Mouse (Mus musculus): ENCODE data around the gene Lrrc36. TPM values are rescaled to one million over a fixed set of nuclear protein-coding genes. Genes with fewer than 3 reads are reported as not detected.

The Lrrc36 gene
- polyA plus RNA-seq, 1 experiment: 0.07 TPM

DNA sequence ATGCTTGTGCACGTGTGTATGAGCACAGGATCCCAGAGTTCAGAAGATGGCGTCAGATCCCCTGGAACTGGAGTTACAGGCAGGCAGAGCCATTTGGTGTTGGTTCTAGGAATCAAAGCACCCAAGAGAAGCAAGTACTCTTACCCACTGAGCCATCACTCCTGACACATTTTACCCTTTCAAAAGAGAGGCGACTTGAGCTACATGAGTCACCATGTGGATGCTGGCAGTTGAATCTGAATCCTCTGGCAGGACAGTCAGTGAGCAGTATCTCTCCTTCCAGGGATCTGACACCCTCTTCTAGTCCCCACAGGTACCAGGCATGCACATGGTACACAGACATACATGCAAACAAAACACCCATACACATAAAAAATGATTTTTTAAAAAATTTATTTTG lies 74.7 kb downstream of the Lrrc36 start:
- WGBS: 87% methylated on average over 3 of the region's 3 CpGs
- Histone ChIP-seq H3K4me1 (ENCODE audit: control insufficient read depth, insufficient read depth, insufficient read length) (no peaks in the 10 kb centered on the region), H3K4me3 (ENCODE audit: extremely low read depth, insufficient read depth, insufficient read length) (no peak overlapping the region), H3K27me3 (ENCODE audit: control insufficient read depth, insufficient read depth, low read length) (no peaks in the 10 kb centered on the region), H3K27ac (ENCODE audit: insufficient read depth, low read length) (no peak overlapping the region), H3K36me3 (ENCODE audit: control insufficient read depth, insufficient read depth, low read length) (no peaks in the 10 kb centered on the region)
- TF ChIP-seq CTCF (IDR thresholded peaks at IDR 0.05; ENCODE audit: extremely low read depth, insufficient read depth, insufficient read length, insufficient replicate concordance) (no peak), POLR2A (IDR thresholded peaks at IDR 0.05; ENCODE audit: low read depth, low read length) (no peak)
- no peak for DNase-seq (ENCODE audit: low read depth in 1 of 2, low spot score in 2 of 2)

- no peaks in the 10 kb centered on the region for H3K36me3 ChIP-seq (ENCODE audit: control insufficient read depth, insufficient read depth, low read length)
Measured at GRCm38 (mm10) chr8:105489281-105489680, 75.9 kb downstream of the Lrrc36 start.

DNA sequence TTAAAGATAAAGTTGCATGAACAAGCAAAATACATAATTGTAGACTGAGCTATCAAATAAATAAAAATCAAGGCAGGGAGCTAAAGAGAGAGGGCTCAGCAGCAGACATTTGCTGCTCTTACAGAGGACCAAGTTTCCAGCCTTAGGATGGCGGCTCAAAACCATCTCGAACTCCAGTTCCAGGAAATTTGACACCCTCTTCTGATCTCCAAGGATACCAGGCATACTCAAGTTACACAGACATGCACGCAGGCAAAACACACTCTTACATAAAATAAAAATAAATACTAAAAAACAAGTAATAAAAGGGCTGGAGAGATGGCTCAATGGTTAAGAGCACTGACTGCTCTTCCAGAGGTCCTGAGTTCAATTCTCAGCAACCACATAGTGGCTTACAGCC lies 80.1 kb downstream of the Lrrc36 start:
- no peak for DNase-seq (ENCODE audit: low read depth in 1 of 2, low spot score in 2 of 2)
- WGBS: 91% methylated on average over 3 of the region's 3 CpGs
- Histone ChIP-seq H3K27ac (ENCODE audit: insufficient read depth, low read length) (no peak overlapping the region), H3K27me3 (ENCODE audit: control insufficient read depth, insufficient read depth, low read length) (no peaks in the 10 kb centered on the region), H3K4me1 (ENCODE audit: control insufficient read depth, insufficient read depth, insufficient read length) (peaks cover 7% of the 10 kb centered on the region), H3K4me3 (ENCODE audit: extremely low read depth, insufficient read depth, insufficient read length) (no peak overlapping the region), H3K36me3 (ENCODE audit: control insufficient read depth, insufficient read depth, low read length) (no peaks in the 10 kb centered on the region)
- TF ChIP-seq POLR2A (IDR thresholded peaks at IDR 0.05; ENCODE audit: low read depth, low read length): no peak
- TF ChIP-seq CTCF (IDR thresholded peaks at IDR 0.05; ENCODE audit: extremely low read depth, insufficient read depth, insufficient read length, insufficient replicate concordance): no peak

More at GRCm38 (mm10) chr8:105489281-105489680, 75.9 kb downstream of the Lrrc36 start:
- no peak overlapping the region for H3K27ac ChIP-seq (ENCODE audit: insufficient read depth, low read length)
- DNase-seq (ENCODE audit: low read depth in 1 of 2, low spot score in 2 of 2): no peak
- no peaks in the 10 kb centered on the region for H3K4me1 ChIP-seq (ENCODE audit: control insufficient read depth, insufficient read depth, insufficient read length)
- H3K27me3 ChIP-seq (ENCODE audit: control insufficient read depth, insufficient read depth, low read length): no peaks in the 10 kb centered on the region
- TF ChIP-seq CTCF (IDR thresholded peaks at IDR 0.05; ENCODE audit: extremely low read depth, insufficient read depth, insufficient read length, insufficient replicate concordance) (no peak), POLR2A (IDR thresholded peaks at IDR 0.05; ENCODE audit: low read depth, low read length) (no peak)
- 36% methylated on average over 1 of the region's 1 CpGs for WGBS
- H3K4me3 ChIP-seq (ENCODE audit: extremely low read depth, insufficient read depth, insufficient read length): no peak overlapping the region

GRCm38 (mm10) chr8:105494566-105494965 lies 81.2 kb downstream of the Lrrc36 start:
- TF ChIP-seq POLR2A (IDR thresholded peaks at IDR 0.05; ENCODE audit: low read depth, low read length) (no peak), CTCF (IDR thresholded peaks at IDR 0.05; ENCODE audit: extremely low read depth, insufficient read depth, insufficient read length, insufficient replicate concordance) (no peak)
- no peak overlapping the region for H3K4me3 ChIP-seq (ENCODE audit: extremely low read depth, insufficient read depth, insufficient read length)
- no peak for DNase-seq (ENCODE audit: low read depth in 1 of 2, low spot score in 2 of 2)
- H3K4me1 ChIP-seq (ENCODE audit: control insufficient read depth, insufficient read depth, insufficient read length): peaks cover 7% of the 10 kb centered on the region
- H3K27ac ChIP-seq (ENCODE audit: insufficient read depth, low read length): no peak overlapping the region
- WGBS: 86% methylated on average over 3 of the region's 3 CpGs
- H3K27me3 ChIP-seq (ENCODE audit: control insufficient read depth, insufficient read depth, low read length): no peaks in the 10 kb centered on the region
- H3K36me3 ChIP-seq (ENCODE audit: control insufficient read depth, insufficient read depth, low read length): no peaks in the 10 kb centered on the region

- Histone ChIP-seq H3K36me3 (ENCODE audit: control insufficient read depth, insufficient read depth, low read length) (no peaks in the 10 kb centered on the region), H3K27ac (ENCODE audit: insufficient read depth, low read length) (no peak overlapping the region), H3K4me1 (ENCODE audit: control insufficient read depth, insufficient read depth, insufficient read length) (peaks cover 7% of the 10 kb centered on the region), H3K27me3 (ENCODE audit: control insufficient read depth, insufficient read depth, low read length) (no peaks in the 10 kb centered on the region), H3K4me3 (ENCODE audit: extremely low read depth, insufficient read depth, insufficient read length) (no peak overlapping the region)
- TF ChIP-seq POLR2A (IDR thresholded peaks at IDR 0.05; ENCODE audit: low read depth, low read length) (no peak), CTCF (IDR thresholded peaks at IDR 0.05; ENCODE audit: extremely low read depth, insufficient read depth, insufficient read length, insufficient replicate concordance) (no peak)
- 75% methylated on average over 17 of the region's 17 CpGs for WGBS
- no peak for DNase-seq (ENCODE audit: low read depth in 1 of 2, low spot score in 2 of 2)
Measured at GRCm38 (mm10) chr8:105495350-105496302, 82.3 kb downstream of the Lrrc36 start.

- no peak within 1 kb of the TSS for H3K27ac ChIP-seq (ENCODE audit: insufficient read depth, low read length)
- WGBS: 2% methylated on average over 68 of the region's 68 CpGs
Measured at GRCm38 (mm10) chr8:105496439-105497180, 83.2 kb downstream of the Lrrc36 start, which contains the start of gene Zdhhc1. Zdhhc1 (minus strand) TSS chr8:105496902.

More at GRCm38 (mm10) chr8:105496439-105497180, 83.2 kb downstream of the Lrrc36 start, which contains the start of gene Zdhhc1:
- H3K4me1 ChIP-seq (ENCODE audit: control insufficient read depth, insufficient read depth, insufficient read length): peaks cover 7% of the 10 kb centered on the region
- no peaks in the 10 kb centered on the region for H3K36me3 ChIP-seq (ENCODE audit: control insufficient read depth, insufficient read depth, low read length)
- DNase-seq (ENCODE audit: low read depth in 1 of 2, low spot score in 2 of 2): peak; percentile 32 to 80
- H3K27me3 ChIP-seq (ENCODE audit: control insufficient read depth, insufficient read depth, low read length): no peaks in the 10 kb centered on the region
- peak within 1 kb of the TSS; percentile 59 for H3K4me3 ChIP-seq (ENCODE audit: extremely low read depth, insufficient read depth, insufficient read length)
- TF ChIP-seq CTCF (IDR thresholded peaks at IDR 0.05; ENCODE audit: extremely low read depth, insufficient read depth, insufficient read length, insufficient replicate concordance): peak; percentile 50; the same call in 1 of the 2 replicates
- 0 out of 2 replicates have a peak, but pooled peaks have one; percentile 5 for TF ChIP-seq POLR2A (IDR thresholded peaks at IDR 0.05; ENCODE audit: low read depth, low read length)

All from spleen, adult 2 months (tissue).